Mouse (Mus musculus): ENCODE data around the gene Aph1b. TPM values are rescaled to one million over a fixed set of nuclear protein-coding genes. Genes with fewer than 3 reads are reported as not detected.
"Not testable (repeated sequence)": the region's sequence is repeated elsewhere in the genome, so short reads cannot be mapped to it uniquely, and the experiment has no call there.

Aph1b gene
- total RNA-seq (2021), result 1 to 10 TPM; 6.0 to 6.8 TPM
- long read RNA-seq, experiment 1, full-length matches to known transcripts, result 1 of 2 reads
- long read RNA-seq, experiment 1, partial matches to known transcripts, result 0 of 2 reads
- long read RNA-seq, experiment 1, other reads (novel, unspliced or antisense), result 1 of 2 reads
- long read RNA-seq, experiment 2, full-length matches to known transcripts, result 7 of 9 reads
- long read RNA-seq, experiment 2, partial matches to known transcripts, result 0 of 9 reads
- long read RNA-seq, experiment 2, other reads (novel, unspliced or antisense), result 2 of 9 reads

DNA sequence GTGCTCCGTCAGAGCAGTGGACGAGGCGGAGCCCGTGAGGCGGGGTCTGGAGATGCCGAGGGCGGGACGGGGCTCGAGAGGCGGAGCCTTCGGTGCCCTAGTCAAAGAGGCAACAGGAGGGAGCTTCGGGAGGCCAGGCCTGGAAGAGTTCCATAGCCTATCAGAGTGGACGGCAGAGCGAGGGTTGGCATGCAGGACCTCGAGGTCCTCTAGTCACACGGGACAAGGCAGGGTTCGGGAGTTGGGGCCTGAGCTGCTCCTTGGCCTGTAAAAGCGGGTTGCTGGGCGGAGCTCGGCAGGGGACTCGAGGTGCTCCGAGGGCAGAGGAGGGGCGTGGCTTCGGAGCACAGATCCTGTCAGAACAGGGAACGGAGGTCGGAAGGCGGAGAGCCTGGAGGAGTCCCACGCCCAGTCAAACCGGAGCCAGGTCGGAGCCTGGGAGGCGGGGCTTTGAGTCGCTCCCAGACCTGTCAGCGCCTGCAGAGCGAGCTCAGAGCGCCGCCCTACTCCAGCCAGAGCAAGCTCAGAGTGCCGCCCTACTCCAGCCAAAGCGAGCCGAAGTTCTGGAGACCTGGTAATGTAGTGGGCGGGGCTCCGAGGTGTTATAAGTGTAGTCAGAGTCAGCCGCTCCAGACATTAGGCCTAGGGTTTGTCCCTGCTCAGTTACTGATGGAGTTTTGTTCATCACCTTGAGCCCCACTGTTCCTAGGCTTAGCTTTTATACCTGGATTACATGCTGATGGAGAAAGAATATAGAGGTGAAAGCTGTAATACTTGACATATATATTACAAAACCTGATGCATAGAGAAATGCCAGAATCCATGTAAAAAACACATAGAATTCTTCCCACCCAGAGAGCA, at the start of gene Aph1b:
Gene Aph1b, minus strand, starts transcription at position 27 of the 861 bp plus-strand sequence.
- DNase-seq (ENCODE audit: low spot score in 2 of 2), result peak; percentile 84 to 88

DNA sequence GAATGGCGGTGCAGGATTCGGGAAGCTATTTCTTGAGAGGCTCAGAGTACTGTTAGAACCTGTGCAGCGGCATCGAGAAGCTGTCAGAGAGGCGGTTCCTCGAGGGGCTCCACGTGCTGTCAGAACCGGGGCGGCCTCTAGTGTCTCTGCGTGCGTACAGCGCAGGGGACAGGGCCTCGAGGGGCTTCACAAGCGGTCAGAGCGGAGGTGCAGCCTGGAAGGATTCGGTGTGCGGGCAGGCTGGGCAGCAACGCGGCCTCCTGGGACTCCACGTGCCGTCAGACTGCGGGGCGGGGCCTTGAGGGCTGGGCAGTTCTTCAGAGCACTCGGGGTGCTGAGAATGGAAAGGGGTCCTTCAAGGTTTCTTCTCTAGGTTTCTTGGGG, 39.8 kb upstream of the Aph1b start:
- no peak for DNase-seq (ENCODE audit: low spot score in 2 of 2)

DNA sequence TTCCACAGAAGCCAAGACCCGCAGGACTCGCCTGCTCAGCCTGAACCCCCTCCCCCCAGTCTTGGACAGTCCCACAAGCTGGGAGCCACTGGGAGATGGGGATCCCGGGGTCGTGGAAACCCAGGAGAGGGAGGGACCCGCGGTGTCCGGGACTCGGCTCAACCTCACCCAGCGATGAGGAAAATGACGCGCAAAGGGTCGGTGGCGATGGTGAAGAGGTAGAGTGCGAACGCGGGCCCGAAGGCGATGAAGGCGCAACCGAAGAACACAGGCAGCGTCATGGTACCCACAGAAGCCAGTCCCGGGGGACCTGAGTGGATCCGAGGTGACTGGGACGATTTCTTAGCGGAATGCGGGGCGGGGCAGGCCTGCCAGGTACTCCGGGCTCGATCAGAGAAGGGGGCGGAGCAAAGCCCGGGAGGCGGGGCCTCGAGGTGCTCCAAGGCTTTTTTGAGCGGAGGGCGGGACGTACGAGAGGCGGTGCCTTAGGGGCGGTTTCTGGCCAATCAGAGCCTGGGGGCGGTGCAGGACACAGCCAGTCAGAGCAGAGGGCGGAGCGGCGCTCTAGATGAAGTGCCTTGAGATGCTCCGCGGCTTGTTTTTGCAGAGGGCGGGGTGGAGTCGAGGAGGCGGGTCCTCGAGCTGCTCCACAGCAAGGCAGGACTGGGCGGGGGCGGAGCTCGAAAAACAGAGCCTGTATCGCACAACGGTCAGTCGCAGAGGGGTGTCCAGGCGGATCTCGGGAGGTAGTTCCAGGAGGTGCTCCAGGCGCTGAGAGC, 39.2 kb upstream of the Aph1b start, which contains the start of gene Aph1c:
Gene Aph1c, minus strand, starts transcription at position 409 of the 779 bp plus-strand sequence.
- DNase-seq (ENCODE audit: low spot score in 2 of 2), result peak; percentile 91 to 98

DNA sequence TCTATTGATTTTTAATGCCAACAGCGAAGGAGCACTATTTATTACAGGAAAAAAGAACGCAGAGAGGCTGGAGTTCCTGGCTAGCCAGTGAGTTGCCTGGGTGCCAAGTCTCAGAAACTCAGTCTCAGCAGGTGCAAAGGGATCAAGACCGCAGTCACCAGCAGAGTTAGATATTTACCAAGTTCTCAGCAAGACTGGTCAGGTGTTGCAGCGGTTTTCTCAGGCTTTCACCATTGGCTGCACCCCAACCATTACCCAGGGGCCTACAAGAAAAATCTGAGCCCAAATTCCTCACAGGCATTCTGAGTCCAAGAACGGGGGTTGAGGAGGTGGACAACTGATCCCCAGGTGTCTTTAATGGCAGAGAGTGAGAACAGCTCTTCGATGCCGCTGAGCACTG, 38.6 kb upstream of the Aph1b start:
- no peak for DNase-seq (ENCODE audit: low spot score in 2 of 2)

DNA sequence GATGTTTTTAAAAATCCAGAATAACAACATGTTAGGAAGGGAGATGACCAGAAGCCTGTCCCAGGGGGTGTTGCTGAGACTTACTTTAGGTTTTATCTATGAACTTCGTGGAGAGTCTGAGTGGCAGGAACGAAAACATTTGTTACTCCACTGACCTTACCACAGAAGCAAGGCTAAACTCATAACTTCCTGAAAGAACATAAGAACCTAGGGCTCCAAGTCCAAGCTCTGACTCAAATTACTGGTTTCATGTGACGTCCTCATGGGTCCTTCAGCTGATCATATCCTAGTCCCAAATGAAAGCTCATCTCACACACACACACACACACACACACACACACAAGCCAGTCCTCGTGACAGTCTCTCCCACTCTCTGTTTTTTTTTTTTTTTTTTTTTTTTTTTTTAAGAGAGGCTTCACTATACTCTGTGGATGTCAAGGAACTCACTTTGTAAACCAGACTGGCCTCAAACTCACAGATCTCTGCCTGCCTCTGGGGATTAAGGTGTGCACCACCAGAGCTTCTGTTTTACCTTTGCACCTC, 37.1 kb upstream of the Aph1b start:
- no peak for DNase-seq (ENCODE audit: low spot score in 2 of 2)

DNA sequence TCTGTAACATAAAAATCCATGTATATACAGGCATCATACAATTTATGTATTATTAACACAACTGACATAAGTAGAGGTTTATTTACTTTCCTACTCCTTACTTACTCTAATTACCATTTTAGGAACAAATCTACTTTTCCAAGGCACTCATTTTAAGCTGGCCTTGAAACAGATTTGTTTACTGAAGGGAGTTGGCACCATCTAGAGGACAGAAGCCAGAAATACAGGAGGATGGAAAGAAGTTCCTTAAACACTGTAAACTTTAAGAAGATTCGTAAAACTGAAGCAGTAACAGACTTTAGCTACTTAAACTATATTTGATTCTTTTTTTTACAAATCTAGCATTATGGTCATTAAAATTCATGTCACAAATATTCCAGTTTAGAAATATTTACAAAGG, 30.7 kb upstream of the Aph1b start:
- no peak for DNase-seq (ENCODE audit: low spot score in 2 of 2)

DNA sequence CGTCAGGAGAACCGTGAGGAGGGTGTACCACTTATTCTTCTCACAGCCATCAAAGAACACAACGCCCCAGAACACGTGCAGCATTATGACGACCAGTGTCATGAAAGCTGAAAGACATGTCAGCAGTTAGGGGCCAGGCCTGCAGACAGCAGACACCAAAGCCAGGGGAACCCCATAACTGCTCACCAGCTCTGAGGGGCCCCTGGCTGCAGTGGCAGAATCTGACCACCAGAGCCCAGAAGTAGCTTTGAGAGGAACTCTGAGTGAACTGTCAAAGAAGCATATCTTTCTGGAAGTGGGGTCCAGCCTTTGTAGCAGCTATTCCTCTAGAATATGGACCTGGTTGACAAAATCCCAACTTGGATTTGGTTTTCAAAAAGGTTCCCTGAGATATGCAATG, 27.0 kb upstream of the Aph1b start:
- DNase-seq (ENCODE audit: low spot score in 2 of 2), result not testable (repeated sequence)

DNA sequence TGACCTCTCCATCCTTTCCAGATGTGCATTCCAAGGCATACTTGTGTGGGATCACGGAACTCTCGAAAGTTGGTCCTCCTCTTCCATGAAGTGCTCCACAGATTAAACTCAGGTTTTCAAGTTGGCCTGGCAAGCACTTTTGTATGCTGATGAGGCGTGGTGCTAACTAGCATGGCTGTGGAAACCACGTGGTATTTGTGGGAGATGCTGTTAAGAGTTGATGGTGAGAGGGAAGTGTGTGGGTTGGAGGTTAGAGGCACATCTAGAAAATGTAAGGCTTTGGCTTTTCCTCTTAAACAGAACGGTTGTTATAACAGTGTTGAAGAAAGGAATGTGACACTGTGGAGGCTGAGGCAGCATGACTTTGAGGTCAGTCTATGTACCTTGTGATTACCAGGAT, 25.7 kb upstream of the Aph1b start:
- DNase-seq (ENCODE audit: low spot score in 2 of 2), result no peak

DNA sequence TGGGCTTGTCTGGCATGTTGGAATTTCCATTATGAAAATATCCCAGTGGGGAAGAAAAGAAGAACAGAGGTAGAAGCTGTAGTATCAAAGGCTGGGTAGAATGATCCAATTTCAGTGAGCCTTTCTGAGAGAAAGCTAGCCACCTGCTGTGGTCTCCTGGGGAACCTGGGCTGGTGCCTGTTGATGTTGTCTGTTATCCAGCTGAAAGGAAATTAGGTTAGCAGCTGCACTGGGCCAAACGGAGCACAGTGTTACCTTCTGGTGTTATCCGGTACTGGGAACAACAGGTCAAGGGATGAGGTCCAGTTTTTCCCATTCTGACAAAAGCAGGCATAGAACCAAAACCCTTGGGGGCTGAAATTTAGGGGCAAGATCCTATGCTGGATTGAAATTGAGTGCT, 18.1 kb upstream of the Aph1b start:
- DNase-seq (ENCODE audit: low spot score in 2 of 2), result no peak

DNA sequence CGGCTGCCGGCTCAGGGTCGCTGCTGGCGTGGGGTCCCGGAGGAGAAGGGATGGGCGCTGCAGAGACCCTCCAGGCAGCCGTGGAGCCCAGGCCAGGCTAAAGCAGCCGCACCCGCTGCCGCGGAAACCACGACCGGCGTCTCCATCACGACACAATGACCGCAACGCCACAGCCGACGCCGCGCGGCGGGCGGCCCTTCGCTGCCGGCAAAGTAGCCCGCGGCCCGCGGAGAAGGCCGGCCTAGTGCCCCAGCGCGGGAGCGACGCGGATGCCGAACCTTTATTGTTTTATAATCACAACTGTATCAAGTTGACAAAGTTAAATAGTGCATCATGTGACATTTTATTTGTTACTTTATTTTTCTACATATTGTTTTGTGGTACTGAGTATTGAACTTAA, 10.7 kb upstream of the Aph1b start:
- DNase-seq (ENCODE audit: low spot score in 2 of 2), result not testable (repeated sequence)

DNA sequence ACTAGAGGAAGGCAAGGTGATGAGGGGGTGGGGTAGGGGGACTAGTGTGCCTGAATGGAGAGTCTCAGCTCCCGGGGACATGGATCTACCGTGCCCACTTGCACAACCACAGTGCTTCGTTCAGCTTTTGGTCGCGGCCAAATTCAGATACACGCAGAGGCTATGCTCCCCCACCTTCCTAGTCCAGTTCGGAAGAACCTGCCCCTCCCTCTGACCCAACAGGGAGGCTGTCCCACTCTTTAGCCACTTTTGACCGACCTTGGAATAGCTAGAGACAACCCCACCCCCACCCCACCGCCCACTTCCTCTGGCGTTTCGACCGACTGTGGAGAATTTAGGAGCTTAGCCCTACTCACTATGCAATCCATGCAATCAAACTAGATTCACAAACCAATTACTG, 6.7 kb upstream of the Aph1b start:
- no peak for DNase-seq (ENCODE audit: low spot score in 2 of 2)

DNA sequence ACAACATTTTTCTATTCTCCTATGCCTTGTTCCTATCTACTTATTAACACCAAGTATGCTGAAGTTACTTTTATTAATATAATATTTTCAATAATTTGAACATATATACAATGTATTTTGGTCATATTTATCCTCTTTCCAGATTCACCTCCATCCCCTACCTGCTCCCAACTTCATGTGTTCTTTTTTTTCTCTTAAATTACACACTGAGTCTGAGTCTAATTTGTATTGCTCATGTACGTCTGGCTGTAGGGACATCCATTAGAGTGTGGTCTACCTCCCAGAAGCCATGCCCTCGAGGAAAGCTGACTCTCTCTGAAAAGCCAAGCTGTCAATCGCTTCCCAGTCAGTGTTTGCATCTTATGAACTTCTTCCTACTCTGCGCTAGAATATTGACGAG, 1.4 kb upstream of the Aph1b start, which contains the start of gene Gm10647:
Gene Gm10647, plus strand, starts transcription at position 301 of the 400 bp plus-strand sequence.
- no peak for DNase-seq (ENCODE audit: low spot score in 2 of 2)

DNA sequence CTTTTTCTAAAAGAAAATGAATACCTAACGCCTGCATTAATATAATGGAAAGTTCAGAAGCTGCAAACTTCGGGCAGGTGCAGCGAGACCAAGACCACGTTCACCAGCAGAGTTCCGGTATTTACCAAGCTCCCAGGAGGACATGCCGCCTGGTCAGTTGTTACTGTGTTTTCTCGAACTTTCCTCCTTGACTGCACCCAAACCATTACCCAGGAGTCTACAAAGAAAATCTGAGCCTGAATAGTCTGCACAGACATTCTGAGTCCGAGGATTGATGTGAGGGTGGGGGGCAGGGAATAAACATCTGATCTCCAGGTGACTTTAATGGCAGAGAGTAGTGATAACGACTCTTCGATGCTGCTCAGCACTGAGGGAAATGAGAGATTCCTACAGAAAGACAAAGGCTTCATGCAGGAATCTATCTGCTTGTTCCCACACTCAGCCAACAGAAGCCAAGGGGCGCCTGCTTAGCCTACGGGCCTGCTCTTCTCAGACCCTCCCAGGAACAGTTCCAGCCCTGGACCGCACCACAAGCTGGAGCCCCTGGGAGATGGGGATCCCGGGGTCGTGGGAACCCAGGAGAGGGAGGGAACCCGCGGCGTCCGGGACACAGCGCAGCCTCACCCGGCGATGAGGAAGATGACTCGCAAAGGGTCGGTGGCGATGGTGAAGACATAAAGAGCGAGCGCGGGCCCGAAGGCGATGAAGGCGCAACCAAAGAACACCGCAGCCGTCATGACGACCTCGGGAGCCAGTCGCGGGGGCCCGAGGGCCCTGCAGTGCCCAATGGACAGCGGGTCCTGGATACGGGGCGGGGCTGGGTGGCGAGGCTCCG, 444 bp downstream of the Aph1b start:
- DNase-seq (ENCODE audit: low spot score in 2 of 2), result no peak

DNA sequence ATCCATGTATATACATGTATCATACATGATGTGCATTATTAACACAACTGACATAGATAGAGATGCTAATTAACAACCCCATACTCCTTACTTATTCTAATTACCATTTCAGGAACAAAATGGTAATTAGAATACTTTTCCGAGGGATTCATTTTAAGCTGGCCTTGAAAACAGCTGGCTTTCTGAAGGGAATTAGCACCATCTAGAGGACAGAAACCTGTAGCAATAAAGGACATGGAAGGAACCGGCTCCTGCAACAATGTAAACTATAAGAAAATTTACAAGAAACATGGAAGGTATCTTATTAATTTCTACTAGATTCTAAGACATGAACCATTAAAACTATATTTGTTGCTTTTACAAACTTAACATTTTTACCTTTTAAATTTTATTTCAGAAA, 7.5 kb downstream of the Aph1b start:
- DNase-seq (ENCODE audit: low spot score in 2 of 2), result no peak

DNA sequence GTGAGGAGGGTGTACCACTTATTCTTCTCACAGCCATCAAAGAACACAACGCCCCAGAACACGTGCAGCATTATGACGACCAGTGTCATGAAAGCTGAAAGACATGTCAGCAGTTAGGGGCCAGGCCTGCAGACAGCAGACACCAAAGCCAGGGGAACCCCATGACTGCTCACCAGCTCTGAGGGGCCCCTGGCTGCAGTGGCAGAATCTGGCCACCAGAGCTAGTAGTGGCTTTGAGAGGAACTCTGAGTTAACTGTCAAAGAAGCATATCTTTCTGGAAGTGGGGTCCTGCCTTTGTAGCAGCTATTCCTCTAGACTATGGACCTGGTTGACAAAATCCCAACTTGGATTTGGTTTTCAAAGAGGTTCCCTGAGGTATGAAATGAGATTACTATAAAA, 10.7 kb downstream of the Aph1b start:
- not testable (repeated sequence) for DNase-seq (ENCODE audit: low spot score in 2 of 2)

DNA sequence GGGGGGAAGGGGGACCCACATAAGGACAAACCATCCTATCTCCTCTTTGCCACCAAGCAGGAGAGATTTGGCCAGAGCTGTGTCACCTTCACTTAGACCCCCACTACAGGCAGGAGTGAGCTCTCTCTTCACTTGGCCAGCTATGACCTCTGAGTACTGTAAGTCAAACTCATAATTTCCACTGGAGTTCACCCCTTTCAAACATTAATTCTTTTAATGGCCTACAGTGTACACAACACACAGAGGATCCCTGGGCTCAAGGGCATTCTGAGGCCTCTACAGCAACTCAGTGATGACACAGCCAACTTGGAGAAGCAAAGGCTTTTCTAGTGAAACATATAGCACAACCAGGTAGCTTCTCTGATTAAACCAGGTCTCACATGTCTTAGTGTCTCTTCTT, 24.6 kb downstream of the Aph1b start:
- no peak for DNase-seq (ENCODE audit: low spot score in 2 of 2)

DNA sequence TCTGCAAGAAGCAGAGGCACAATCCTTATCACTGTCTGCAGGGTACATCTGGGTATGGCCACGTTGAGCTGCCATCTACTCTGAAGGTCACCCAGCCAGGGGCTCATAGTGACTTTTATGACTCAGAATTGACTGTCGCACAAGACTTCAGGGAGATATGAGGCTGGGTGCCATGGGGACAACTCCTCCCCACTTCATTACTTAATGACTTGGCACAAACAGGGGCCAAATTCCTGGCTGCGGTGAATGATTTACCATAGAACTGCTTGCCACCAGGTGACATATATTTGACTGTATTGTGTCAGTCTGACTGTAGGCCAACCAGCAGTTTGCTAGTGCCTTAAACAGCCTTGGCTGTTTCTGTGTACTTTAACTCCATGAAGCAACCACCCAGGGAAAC, 26.0 kb downstream of the Aph1b start:
- DNase-seq (ENCODE audit: low spot score in 2 of 2), result peak in 1 of 2 experiments; percentile 14

DNA sequence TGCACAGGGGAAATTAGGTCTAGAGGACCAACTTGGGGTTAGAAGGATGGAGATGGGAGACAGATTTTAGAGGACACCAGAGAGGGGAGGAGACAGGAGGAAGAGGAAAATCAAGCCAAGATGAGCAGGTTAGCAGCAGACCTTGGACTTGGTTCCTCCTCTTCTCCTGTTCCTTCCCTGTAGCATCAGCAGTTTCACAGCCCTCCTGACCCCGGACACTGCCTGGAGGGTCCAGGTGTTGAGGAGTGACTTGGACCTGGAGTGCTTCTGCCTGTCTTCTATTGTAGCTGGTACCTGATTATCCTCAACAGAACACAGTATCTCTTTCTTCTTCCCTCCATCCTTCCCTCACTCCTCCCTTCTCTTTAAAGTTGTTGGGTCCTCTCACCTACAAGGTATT, 26.6 kb downstream of the Aph1b start:
- DNase-seq (ENCODE audit: low spot score in 2 of 2), result no peak

DNA sequence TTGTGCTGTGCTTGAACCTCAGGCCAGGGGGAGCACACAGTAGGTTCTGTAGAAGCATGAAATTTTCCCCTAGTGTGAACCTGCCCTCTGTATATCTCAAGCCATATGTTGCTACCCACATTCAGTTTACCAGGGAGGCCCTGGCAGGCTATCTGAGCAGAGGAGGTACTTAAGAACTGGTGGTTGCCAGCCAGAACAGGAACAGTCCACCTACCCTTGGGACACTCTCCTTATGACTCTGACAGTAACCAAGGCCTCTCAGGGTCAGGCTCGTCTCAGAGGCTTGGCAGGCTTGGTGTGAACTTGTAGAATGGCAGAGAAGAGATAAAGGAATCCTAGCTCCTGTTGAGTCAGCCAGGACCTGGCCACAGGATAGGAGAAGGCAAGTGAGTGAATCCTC, 34.3 kb downstream of the Aph1b start:
- DNase-seq (ENCODE audit: low spot score in 2 of 2), result no peak

DNA sequence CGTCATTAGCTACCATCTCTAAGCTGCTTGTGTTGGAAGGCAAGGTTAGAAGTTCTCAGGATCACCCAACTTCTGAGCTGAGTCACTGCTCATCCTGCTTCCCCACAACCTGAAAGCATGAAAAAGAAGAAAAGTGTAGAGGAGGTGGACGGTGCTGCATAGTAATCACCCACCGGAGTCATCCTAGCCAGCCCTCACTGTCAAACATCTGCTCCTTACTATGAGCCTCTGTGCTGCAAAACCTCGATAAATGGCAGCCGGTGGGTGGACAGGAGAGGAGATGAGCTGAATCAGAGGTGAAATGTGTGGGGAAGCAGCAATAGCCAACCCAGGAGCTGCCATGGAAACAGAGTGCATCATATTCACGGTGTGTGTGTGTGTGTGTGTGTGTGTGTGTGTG, 42.4 kb downstream of the Aph1b start:
- DNase-seq (ENCODE audit: low spot score in 2 of 2), result no peak

DNA sequence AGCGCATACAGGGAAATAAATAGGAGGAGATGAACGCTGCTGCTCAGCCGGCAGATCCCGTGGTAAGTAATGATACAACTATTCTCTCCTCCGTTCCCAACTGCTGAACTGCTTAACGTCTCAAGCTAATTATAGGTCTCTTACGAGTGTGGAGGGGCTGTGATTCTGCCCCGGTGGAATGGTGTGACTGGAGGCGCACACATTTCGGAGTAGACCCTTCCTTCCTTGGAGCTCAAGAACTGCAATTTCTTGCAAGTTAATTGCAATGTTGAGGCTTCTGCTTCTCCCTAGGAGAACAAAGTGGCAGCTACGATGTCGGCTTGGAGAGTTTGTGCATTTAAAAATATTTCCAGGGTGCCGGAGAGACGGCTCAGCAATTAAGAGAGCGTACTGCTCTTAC, 46.9 kb downstream of the Aph1b start:
- DNase-seq (ENCODE audit: low spot score in 2 of 2), result no peak

All from adrenal gland, postnatal 4 days (tissue).